Mouse (Mus musculus) adrenal gland (tissue): ENCODE measurements around the gene Prkcsh.

Source experiments
- intact Hi-C: fragments of 180-260 bp; cut with DNase I; formaldehyde crosslinking; loops from one replicate; pipeline ENCODE4 v1.15.1; 2025
- long read RNA-seq, 2 experiments: library from polyadenylated mRNA; unstranded; transcript quantifications; one replicate each; pipeline ENCODE4 v2.0.0; 2020; ENCODE audit warnings: borderline replicate concordance in 1 of 2; ENCODE audit not compliant: insufficient replicate concordance in 1 of 2

The Prkcsh gene
- long read RNA-seq, experiment 1, transcript Prkcsh-202 (18 exons, 1,983 nt), result major isoform, 12 of 31 reads
- long read RNA-seq, experiment 1, transcript Prkcsh-201 (18 exons, 2,012 nt), result minor isoform, 7 of 31 reads
- long read RNA-seq, experiment 1, partial matches to known transcripts, result 8 of 31 reads
- long read RNA-seq, experiment 1, other reads (novel, unspliced or antisense), result 4 of 31 reads
- long read RNA-seq, experiment 2, transcript Prkcsh-202 (18 exons, 1,983 nt), result major isoform, 12 of 34 reads
- long read RNA-seq, experiment 2, transcript Prkcsh-201 (18 exons, 2,012 nt), result minor isoform, 7 of 34 reads
- long read RNA-seq, experiment 2, partial matches to known transcripts, result 10 of 34 reads
- long read RNA-seq, experiment 2, other reads (novel, unspliced or antisense), result 0 of 34 reads

DNA sequence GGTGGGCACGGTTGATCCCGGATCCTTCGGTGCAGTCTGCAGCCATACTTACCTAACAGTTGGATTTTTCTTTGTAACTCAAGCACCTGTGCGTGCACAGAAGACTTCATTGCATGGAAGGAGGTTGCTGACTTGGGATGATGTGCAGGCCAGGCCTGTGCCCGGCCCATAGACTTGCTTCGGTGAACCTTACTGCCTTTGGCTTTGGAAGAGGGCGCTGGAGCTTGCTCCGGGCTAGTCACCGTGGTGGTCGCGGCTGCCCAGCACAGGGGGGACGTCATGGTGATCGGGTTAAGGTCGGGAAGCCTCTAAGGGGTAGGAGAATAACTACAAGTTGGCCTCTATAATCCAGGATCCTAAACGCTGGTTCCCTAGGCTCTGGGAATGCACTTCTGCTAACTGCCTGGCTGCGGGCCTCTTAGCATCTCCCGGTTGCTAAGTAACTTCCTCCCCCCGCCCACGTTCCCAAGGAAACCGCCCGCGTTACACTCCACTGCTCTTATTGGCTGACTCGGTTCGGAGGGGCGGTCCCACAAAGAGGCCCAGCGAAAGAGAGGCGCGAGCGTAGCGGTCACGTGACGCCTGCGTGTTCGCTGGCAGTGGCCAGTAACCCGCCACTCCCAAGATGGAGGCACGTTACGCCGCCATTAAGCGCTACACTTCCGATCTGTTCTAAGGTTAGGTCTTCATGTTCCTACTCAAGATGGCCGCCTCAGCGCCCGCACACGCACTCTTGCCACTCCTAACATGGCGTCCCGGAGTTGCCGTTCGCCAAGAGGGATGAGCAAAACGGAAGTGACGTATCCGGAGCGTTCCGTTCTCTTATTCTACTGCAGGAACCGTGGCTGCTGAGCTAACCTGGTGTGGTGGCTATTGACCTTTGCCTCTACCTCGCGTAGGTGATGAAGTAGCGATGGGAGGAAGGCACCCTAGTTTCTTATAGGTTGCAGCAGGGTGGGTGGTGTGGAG, at the start of gene Prkcsh, which contains the start of gene Ccdc151:
Gene Prkcsh (plus strand): TSS at position 613 of the 969 bp plus-strand sequence.
Gene Ccdc151 (minus strand): TSS at position 441 of the 969 bp plus-strand sequence.
- intact Hi-C loops, result no loop called here

GRCm38 (mm10) chr9:21953600-21953999, 49.0 kb upstream of the Prkcsh start:
- intact Hi-C loops, result no loop called here

DNA sequence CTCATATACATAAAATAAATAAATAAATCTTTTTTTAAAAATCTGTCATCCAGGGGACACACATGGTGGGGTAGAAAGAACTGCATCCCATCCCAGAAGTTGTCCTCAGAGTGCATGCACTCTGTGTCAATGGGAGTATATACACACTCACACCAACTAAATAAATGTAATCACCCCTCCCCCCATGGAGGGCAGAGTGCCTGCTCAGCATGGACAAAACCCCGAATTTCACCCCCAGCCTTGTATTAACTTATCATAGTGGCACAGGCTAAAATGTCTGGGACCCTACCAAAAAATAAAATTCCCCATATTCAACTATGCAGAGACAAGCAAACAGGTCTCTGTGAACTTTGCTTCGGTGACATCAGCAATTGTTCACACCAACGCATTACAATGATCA, 48.0 kb upstream of the Prkcsh start:
- intact Hi-C loops, result no loop called here

GRCm38 (mm10) chr9:21955225-21955569, 47.4 kb upstream of the Prkcsh start:
- intact Hi-C loops, result no loop called here

DNA sequence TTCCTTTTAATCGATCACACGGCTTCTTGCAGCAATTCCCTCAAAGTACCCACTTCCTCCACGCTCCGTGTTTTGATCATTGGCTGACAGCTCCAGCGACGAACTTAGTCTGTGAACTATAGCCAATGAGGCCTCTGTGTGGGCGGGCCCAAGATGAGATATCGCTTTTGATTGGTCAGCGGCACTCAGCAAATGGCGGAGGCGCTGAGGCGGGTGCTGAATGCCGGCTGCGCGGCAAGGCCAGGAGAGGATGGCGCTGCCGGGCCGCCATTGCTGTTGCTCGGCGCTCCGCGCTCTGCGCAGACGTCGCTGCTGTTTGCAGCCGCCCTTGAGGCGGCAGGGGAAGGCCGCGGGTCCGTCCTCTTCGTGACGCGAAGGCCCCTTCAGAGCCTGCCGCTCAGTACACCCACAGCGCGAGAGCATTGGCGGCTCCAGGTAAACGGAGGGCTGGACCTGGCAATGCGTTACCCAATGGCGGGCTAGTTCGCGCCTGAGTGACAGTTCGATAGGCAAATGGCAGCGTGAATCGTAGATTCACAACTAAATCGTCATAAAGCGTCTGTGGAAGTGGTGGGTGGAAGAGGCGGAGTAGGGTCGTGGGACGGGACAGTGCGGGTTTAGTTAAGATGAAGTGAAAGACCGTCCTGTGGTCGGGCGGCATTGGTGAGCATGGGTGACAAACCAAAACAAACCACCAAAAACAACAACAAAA, 46.9 kb upstream of the Prkcsh start, which contains the start of gene Swsap1:
Gene Swsap1 (plus strand): TSS at position 186 of the 712 bp plus-strand sequence.
- intact Hi-C loops, result no loop called here

DNA sequence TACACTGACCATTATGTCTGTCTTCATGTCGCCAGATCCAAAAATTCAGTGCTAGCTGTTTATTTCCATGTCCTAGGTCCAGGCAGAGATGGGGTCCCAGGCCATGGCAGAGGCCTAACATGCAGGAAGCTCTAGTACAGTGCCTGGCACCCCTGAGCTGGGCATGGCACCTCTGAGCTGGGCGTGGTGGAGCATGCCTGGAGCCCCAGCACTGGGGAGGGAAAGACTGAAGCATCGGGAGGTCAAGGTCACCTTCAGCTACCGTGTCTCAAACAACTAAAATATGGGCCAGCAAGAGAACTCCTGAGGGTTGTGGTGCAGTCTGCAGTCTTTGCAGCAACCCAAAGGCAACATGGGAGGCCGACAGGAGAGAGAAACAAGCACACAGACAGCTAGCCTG, 44.2 kb upstream of the Prkcsh start:
- intact Hi-C loops, result no loop called here

DNA sequence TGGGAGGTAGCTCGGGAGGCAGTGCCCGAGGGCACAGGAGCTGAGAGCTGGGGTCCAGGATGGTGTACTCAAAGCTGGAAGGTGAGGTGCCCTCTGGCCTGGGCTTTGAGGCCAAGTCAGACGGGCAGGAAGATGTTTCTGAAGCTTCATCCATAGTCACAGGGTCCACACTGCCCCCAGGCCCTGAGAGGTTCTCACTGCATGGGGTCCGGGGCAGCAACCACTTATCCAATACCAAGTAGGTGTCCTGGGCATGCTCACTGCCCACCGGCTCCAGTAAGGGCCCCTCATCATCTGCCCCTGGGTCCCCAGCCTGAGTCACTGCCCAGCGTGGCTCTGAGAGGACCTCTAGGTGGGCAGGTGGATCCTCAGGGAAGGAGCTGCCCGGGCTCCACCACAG, 43.4 kb upstream of the Prkcsh start:
- intact Hi-C loops, result no loop called here

DNA sequence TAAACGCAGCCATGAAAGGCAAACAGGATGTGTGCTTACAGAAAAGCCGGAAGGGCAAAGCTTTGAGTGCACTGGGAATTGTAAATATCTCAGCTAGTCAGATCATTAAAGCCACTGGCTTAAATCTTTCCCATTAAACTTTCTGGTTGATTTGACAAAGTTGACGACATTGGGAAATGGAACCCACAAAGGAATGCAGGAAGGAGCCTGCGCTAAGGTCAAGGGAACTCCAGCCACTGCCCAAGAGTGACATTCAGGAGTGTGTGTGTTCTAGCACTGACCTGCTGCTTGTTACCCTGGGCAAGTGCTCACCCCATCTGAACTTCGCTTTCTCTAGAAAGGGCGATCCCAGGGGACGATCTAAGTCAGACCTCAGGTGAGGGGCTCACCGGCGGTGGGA, 42.5 kb upstream of the Prkcsh start:
- intact Hi-C loops, result no loop called here

DNA sequence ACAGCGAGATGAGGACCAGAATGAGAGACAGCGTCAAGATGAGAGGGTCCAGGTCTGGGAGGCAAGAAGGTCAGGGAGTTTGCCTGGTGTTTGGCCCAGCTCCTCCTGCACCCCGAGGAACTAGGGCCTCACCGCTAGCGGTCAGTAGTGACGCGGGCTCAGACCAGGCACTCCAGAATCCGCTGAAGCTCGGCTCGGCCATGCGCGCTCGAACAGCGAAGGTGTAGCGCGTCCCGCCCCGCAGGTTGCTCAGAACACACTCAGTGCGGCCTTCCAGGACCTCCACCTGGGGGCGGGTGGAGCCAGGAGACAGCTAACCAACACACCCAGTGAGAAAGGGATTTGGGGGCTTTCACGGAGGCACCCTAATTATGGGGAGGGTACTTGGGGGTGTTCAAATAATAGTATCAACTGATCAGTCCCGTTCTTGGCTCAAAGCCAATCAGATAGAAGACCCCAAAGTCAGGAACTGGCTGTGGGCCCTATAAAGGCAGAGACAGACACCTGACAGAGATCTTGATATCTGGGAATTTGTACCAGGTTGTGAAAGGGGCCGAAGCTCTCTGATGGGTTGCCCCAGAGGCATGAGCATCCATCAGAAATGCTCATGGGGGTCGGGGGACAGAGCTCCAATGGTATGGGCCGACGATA, 41.9 kb upstream of the Prkcsh start:
- intact Hi-C loops, result no loop called here

- intact Hi-C loops, result no loop called here
Observed at GRCm38 (mm10) chr9:21961366-21961980, 41.1 kb upstream of the Prkcsh start.

GRCm38 (mm10) chr9:21962010-21962409, 40.6 kb upstream of the Prkcsh start:
- intact Hi-C loops, result no loop called here

GRCm38 (mm10) chr9:21962416-21963059, 40.1 kb upstream of the Prkcsh start:
- intact Hi-C loops, result no loop called here

DNA sequence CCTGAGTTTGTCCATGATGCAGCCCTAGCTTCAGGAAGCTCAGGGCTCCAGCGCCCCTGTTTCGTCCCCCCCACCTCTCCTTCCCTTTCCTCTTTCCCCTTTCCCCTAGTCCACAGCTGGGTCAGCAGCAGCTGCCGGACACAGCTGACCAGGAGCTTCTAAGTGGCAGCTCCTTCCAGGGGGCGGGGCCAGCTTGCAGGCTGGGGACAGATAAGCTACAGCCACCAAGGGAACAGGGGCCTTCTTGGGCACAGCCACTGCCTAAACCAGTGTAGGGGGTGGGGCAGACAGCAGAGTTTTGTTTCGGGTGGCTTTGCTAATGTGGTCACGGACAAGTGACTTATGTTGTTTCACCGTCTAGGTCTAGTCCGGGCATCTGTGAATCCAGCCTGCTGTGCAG, 39.2 kb upstream of the Prkcsh start, which contains the start of gene Epor:
Gene Epor (minus strand): TSS at position 90 of the 400 bp plus-strand sequence.
- intact Hi-C loops, result no loop called here

GRCm38 (mm10) chr9:21968883-21969282, 33.7 kb upstream of the Prkcsh start:
- intact Hi-C loops, result no loop called here

GRCm38 (mm10) chr9:21969304-21969703, 33.3 kb upstream of the Prkcsh start:
- intact Hi-C loops, result no loop called here

DNA sequence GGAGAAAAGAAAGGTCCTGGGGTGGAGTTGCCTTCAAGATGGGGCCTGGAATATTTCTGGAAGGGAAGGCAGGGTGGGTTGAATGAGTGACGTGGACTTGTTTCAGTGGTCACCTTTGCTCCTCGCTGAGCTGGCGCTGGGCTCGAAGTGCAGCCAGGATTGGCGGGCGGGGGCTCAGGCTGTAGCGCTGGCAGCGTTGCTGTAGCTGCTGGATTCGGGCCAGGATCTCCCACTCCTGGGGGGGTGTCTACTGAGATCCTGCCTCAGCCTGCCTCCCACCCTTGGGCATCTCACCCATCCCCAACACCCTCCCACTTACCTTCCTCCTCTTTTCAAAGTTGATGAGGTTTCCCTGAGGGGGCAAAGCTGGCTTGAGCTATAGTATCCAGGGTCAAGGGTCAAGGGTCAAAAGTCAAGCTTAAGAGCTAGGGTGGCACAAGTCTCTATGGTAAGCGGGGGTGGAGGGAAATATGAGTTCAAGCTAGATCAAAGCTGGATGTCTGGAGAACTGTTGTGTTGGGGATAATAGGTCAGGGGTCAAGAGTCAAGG, 25.9 kb upstream of the Prkcsh start:
- intact Hi-C loops, result loop anchor here (10.0 kb wide), 1 partner anchor 168 kb away; no protein-coding TSS in a partner anchor

DNA sequence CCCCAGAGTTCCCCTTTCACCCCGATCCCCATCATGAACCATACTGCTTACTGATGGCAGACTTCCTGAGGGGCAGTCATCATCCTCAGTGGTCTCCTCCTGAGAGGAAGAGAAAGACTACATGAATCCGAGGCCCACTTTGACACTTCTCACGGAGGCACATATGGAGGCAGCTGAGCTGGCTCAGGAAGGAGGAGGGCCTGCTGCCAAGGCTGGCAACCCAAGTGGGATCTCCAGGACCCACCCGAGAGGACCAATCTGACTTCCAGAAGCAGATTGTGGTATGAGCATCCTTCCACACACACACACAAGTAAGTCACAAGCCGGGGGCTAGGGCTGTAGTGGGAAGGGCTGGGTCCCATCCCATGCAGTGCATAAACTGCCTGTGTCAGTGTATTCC, 25.3 kb upstream of the Prkcsh start:
- intact Hi-C loops, result loop anchor here (10.0 kb wide), 1 partner anchor 167 kb away; no protein-coding TSS in a partner anchor

DNA sequence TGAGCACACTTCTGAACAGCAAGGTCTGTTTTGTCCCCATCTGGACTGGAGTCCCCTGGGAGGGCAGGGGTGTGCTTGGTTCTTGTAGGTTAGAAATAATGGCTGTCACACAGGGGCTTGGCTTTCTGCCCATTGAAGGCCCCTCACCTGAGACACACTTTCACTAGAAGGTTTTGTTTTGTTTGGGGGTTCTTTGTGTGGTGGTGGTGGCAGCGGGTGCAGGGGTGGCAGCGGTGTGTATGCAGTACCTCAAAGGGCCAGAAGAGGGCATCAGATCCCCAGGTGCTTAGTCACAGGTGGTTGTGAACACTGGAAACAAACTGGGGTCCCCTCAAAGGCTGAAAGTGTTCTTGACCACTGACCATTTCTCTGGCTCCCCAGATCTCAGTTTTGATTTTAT, 24.6 kb upstream of the Prkcsh start:
- intact Hi-C loops, result loop anchor here (2.0 to 10.0 kb wide), 2 partner anchors 77 to 167 kb away; no protein-coding TSS in a partner anchor
